Mouse (Mus musculus) layer of hippocampus, postnatal 10 days (tissue): ENCODE measurements around the gene Dach1. TPM values are rescaled to one million over a fixed set of nuclear protein-coding genes. Genes with fewer than 3 reads are reported as not detected.

Source experiments
- DNase-seq, 2 experiments: peaks; one replicate each; pipeline ENCODE4 v3.0.0; 2021; ENCODE audit warnings: low spot score in 2 of 2
- long read RNA-seq: library from polyadenylated mRNA; stranded (forward); transcript quantifications from one replicate; pipeline ENCODE4 v2.0.0, GENCODE M21; 2023
- total RNA-seq, 2 experiments: library from RNA; stranded (reverse); gene quantifications; 2 replicates each; pipeline ENCODE4 v1.2.3; 2021

Dach1 gene
- 1 to 10 TPM; 7.5 to 8.5 TPM for total RNA-seq
- long read RNA-seq, full-length matches to known transcripts = 2 of 3 reads
- long read RNA-seq, partial matches to known transcripts = 1 of 3 reads
- long read RNA-seq, other reads (novel, unspliced or antisense) = 0 of 3 reads

DNA sequence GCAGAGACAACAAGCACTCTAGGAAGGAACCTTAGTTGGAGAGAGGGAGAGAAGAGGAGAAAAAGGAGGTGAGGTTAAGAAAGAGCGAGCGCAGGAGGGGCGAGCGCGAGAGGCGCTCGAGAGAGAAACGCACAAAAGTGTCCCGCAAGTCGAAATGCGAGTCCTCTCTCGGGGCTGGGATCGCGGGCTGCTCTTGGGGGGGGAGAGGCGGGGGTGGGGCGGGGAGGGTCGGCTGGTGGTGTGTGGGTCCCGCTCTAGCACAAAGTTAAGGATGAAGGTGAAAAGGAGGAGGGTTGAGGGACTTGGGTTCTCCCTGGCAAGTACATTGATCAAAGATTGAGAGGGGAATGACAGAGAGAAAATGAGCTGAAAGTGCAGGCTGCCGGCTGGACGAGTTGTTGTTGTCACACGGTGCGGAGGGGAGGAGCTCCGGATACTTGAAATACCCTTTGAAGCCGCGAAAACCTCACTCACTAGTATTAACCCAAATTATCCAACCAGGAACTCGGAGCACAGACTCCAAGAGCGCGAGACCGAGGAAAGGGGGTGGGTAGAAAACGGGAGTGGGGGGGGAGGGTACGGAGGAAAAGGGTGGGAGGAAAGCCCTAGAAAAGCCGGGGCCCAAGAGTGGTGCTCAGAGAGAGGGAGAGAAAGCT is at the start of gene Dach1:
Gene Dach1 (minus strand): TSS at position 345 of the 656 bp plus-strand sequence.
- DNase-seq = peak; percentile 32 to 45

DNA sequence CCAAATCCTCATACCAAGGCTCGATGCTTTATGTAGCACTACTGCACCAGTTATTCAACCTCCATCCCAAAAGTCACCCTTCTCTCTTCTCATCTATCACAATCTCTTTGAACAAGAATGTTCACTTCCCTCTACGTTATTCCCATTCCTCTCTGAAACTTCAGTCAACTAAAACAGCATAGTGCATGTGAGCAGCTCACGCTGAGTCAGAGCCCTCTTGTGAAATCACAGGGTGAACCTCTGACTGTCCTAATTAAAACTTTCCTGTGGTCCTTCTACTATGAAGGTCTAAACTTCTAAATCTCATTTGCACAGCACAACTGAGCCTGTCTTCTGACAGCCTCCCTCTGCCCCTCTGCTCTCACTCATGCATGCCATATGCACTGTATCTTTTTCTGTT is 30.5 kb upstream of the Dach1 start:
- DNase-seq = no peak

DNA sequence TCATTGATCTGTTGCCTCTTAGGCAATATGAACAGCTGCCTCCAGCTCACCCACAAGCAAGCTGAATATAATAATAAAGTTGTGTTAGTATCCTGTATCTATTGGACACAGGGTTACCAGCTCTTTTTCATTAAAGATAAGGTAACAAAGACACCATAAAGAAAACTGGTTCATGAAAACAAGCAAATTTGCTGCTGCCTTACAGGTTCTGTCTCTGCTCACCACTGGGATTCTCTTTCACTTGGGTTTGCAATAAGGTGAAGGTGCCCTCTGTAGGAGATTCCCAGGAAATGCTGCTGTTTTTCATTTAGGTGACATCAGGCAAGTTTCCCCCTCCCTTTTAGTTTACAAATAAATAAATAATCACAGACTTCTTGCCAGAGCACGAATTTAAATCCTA is 12.0 kb upstream of the Dach1 start:
- no peak for DNase-seq

DNA sequence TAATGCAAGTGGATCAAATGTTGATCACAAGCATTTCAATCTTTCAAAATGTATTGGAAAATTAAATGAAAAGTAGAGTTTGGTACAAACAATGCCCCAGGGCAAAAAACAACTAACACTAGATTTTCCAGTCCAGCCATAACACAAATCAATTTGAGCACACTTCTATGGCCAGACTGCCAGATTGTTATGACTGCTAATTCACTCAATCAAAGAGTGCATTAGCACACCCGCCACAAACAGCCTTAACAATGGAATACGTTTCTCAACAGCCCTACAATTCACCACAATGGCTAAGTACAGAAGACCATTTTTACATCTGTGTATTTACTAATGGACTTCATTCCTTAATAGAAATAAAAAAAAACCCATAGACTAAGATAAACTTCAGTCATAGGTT is 4.3 kb upstream of the Dach1 start:
- no peak for DNase-seq

DNA sequence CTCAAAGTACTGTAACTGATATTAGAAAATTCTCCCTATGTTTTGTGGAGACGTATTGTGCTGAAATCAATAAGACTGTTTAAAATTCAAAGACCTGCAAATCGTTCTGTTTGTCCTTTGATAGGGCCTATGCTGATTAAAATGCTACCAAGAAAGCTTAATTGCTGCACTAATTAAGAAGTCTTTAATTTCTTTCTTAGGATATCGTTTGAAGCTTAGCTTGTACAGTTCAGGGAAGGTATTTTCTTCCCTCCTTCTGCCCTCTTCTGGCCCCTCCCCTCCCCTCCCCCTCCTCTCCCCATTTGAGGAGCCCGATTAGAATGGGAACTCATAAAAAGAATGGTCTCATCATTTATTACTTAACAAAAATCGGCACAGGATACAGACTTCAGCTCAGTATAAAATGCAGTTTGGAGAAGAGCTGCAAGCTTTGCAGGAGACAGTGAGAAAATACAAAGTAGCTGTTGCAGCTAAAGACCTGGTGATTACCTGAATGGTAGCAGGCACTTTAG is 2.9 kb upstream of the Dach1 start:
- DNase-seq = no peak

DNA sequence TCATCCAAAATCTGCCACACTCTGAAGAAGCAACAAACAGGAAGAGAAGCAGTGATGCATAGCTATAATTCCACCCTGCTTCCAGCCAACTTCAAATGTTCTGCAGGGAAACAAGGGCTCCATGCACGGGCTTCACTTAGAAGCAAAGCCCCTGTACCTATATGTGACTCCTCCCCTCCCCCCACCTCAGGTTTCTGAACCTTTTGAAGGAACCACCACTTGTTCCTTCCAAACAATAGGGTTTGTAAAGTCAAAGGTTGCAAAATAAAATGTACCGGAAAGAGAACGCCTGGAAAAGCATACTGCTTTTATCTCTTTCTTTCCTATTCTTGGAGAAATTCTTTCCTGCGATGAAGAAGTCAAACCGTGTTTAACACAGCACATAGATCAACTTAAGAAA is 2.3 kb upstream of the Dach1 start:
- no peak for DNase-seq

DNA sequence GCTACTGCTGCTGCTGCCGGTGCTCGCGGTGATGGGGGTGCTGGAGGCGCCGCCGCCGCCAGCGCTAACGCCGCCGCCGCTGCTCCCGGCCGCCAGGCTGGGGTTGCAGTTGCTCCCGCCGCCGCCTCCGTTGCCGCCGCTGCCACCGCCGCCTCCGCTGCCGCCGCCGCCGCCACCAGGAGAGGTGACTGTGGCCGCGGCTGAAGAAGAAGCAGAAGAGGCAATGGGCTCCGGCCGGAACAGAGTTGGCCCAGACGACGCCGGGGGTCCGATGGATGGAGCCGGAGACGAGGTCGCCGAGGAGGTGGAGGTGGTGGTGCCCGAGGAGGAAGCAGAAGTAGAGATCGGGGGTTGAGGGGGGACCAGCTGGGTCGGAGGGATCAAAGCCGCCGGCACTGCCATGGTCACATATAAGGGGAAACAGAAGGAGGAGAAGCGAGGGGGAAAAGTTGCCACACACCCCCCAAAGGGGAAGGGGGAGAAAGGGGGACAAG is 610 bp downstream of the Dach1 start:
- DNase-seq = peak in 1 of 2 experiments; percentile 61

DNA sequence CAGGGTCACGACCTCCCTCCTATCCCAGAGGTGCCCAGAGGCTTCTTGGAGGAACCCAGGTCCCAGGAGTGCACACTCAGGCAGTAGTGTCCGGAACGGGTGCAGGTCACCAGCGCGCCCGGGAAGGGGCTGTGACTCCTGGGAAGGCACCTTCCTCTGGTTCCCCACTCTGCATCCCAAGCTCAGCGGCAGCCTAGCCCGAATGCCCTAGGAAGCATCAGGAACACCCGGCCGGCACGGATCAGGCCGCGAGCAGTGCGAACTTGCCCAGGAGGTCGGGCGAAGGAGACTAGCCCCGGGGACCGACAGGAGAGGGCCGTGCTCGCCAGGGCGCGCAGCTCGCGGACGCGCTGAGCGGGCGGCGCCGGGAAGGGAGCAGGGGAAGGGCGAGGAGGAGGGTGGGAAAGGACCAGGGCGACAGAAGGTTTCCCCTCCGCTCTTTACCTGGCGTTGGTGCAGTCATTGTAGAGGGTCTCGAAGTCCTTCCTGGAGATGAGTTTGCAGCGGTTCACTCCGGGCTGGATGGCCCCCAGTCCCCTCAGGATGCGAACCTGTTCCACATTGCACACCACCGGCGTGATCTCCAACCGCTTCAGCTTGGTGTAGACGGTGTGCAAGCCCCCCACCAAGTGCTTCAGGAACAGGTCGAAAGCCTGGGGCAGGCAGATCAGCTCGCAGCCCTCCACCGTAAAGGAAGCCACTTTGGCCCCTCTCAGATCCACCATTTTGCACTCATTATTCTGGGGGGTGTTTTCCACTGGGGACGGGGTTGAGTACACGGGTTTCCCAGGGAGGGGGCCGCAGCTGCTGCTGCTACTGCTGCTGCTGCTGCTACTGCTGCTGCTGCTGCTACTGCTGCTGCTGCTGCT is 1.3 kb downstream of the Dach1 start:
- DNase-seq = peak; percentile 45 to 63

DNA sequence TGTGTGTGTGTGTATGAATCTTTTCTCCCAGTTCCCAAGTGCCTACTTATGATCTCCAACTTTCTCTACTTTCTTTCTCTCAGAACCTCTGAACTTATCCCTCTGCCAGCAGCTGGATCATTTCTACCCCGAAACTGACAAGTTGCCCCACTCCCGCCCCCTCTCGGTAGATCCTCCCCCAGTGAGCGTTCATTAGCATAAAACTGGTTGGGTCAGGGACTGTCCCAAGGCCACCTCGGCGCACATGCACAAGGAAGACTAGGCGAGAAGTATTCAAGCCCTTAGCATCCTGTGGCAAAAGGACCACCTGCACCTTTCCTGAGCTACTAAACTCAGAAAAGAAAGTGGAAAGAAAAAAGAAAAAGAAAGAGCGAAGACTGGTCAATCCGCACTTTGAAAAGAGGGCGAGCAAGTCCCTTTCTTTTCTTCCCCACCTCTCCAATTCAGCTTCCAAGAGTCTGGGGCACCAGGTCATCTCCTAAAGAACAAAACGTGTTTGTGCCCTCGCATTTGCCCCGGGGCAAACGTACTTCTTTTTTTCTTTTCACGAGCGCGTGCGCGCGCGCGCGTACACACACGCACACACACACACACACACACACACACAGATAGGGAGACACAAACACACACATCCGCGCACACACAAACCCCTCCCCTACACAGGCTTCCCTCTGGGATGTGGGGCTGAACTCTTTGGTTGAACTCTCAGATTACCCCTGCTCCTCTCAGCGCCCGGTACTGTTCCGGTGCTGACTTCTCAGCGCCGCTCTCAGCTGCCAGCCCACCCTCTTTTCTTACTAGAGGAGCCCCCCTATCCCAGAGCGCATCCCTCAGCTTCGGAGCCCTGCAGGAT is 2.2 kb downstream of the Dach1 start:
- DNase-seq = peak; percentile 14 to 34

DNA sequence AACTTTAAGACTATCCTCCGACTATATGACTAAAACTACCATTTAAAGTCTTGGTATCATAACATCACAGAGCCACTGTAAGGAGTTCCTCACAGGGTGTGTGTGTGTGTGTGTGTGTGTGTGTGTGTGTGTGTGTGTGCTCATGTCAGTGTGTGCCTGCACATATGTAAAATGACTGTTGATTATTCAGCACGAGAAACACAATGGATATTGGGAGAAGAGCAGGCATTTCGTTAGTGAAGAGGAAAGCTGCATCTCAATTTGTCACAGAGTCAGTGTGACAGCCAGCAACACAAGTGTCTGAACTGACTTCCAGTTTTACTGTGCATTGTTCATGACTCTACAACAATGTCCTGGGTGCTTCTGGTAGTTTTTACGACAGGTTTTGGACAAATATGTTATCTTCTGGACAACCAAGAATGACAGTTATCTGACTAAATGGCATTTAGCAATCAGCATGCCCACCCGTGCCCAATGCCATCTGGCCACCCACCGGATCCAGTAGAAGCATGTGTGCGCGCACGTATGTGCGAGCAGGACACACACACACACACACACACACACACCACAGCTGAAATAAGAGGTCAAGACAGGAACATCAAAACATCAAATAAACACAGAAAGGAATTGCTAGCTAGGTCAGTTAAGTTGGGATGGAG is 3.1 kb downstream of the Dach1 start:
- no peak for DNase-seq

DNA sequence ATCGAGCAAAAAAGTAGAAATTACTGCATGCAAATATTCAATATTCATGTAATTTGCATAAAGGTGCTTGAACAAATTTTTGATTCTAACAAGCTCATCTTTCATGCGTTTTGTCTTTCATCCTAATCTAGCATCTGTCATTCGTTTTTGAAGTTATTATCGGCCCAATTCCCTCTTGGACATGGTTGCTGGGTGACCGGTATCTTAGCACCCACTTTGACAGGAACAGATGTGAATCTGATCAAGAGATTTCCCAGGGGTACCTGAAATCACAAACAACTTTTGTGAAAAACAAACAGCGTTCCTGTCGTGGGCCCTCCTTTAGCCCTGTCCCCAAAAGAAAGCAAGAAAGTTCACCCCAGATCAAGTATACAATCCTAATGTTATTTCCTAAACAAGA is 12.8 kb downstream of the Dach1 start:
- DNase-seq = no peak

DNA sequence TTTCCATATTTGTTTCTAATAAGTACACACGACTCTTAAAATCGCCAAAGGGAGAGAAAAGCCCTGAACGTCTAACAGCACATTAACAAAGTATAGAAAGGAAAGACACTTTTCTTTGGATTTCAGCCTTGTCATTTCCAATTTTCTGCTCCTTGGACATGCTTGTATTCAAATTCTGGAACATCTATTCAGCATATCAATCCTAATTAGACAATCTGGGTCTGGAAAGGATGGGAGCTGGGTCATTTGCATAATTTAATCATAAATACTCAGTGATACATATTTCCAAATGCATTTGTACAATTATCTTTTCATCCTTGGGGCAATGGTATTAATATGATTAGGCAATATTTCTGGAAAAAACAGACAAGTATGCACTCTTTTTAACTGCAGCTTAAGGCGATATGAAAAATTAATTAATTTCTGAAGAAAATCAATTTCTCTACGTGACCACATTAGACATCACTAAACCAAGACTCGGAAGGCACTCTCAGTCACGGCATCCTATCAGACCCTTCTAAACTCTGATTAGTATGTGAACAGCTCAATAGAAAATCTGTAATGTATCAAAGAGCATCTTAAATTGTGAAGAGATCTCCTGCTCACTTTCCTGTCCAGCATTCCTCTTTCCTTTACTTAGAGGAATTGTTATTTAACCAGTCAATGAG is 13.7 kb downstream of the Dach1 start:
- DNase-seq = no peak

DNA sequence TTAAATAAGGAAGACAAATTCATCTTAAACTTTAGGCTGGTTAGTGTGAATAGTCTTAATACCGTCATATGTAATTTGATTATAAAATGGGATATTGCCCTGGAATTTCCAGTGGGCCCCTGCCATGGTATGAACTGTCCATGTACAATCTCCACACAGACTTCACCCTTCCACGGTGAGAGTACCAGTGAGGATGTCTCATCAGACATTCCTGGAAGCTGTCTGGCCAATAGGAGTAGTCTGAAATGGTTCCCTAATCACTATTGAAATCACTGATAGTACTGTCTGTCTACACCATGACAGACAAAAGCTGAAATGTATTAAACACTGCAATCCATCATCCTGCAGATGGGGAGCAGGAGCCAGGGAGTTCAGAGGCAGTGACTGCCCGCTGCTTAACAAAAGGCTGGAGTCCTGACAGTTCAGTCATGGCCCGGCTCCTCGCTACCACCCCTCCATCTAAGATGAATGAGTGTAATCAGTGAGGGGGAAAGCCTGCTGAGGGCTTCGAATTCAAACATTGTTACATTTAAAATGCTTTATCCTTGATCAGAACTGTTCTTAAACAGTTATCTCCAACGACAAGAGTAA is 14.6 kb downstream of the Dach1 start:
- no peak for DNase-seq

DNA sequence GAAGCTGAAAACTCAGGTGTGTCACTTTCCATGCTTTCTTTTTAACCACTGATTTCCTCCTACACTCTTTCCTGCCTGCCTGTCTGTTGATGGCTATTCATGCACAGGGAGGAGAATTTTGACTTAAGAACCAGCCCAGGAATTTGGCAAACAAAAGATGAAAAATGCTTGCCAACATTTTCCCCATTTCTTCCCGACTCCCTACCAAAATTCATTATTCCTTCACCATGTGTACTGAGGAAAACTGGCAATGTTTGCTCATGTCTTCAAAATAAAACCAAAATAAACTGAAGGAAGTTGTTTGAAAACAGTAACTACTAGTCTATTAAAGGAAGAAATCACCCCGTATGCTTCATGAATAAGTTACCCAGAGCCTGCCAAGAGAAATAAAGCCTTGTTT is 27.8 kb downstream of the Dach1 start:
- no peak for DNase-seq

DNA sequence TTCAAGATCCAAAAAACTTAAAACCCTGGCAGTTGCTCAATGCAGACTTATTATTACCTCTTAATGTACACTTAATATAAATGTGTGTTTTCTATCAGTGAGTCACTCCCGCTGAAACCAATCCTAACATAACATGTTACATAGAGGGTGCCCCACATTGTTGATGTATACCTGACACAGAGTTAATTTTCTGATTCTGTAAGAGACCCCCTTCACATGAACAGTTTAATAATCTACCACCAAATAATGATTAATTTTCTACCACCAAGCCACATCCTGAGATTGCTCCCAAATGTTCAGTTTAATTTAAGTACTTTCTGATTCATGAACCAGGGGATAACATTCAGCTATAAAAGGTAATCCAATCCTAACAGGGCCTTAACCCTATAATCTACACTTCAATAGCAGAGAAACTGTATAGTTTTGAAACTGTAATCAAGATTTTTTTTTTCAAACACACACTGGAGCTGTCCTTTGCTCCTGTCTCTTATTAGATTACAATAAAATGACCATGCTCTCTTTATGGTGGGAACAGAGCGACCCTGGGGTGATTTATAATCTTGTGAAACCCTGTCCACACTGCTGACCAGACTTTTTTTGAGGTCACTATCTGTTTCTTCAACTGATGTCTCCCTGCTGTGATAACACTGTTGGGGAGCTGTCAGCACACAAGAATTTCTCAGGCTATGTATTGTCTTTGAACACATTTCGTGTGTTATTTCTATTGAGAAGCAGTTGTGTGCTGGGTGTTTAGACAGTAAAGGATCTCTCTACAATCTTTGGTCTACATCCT is 30.5 kb downstream of the Dach1 start:
- DNase-seq = no peak

DNA sequence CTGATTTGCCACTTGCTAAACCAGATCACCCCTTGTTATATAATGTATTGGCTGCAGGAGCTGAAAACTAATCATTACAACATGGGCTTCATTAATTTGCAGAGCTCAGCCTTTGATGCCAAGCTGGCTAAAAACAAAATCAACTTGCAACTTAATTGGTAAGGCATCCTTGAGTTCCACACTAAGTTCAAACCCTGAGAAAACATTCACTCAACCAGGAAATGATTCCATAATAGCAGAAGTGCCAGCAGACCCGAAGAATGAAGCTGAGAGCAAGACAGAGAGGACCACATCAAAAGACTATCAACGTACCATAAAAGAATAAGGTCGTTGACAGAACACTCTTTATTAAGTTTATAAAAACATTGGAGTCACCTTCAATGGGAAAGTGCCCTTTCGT is 35.0 kb downstream of the Dach1 start:
- DNase-seq = no peak

DNA sequence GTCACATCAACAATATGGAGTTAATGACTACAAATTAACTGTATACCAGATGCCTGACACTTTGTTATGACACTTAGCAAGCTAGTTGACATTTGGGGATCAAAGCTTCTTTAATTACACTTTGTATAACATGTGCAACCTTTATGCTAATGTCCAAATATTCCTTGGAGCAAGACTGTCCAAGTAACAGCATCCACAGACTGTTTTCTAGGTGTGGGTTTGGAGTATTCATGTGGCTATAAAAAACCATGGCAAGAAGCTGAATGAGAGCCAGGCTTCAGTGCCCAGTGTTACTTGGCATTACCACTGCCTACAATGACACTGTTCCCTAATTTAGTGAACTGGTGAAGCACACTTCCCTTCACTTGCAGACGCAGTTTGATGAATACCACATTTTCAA is 46.5 kb downstream of the Dach1 start:
- DNase-seq = no peak

DNA sequence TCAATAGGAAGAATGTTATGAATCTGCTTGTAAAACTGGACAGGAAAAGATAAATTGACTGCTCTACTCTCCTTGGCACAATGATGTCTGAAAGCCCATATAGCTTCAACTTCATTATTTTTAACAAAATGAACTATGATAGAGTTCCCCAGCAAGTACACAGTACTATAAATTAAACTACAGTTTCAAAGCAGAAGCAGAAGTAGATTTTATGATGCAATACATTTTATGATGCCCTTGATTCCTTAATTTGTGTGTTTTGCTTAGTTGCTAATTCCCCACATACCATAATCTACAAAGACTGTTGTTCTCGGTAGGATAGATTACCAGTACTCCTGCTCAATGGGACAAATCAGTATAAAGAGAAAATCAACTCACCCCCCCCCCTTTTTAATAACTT is 52.9 kb downstream of the Dach1 start:
- DNase-seq = no peak

DNA sequence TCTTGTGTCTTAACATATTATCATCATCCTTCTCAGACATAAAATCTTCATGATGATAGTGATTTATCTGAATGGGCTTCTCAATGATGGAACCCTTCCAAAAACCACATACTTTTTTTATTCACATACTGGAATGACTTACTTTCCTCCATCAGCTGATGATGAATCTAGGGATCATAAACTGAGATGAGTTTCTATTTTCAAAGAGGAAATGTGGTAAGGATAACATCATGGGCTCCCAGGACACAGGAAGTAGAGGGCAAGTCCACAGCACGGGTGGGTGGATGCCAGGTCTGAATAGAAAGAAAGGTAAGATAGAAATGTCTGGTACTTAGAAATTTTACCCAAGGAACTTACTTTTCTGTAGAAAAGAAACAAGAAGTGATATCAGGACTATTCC is 56.5 kb downstream of the Dach1 start:
- DNase-seq = no peak
